Mouse (Mus musculus) adrenal gland, postnatal 25 days (tissue): Measurements from ENCODE around the gene Adat3. TPM values are rescaled to one million over a fixed set of nuclear protein-coding genes. Genes with fewer than 3 reads are reported as not detected.
A peak's percentile ranks its signal among the peaks of the same experiment; 100 is the strongest.
"Not testable (repeated sequence)": the region's sequence is repeated elsewhere in the genome, so short reads cannot be mapped to it uniquely, and the experiment has no call there.

Experiments
- DNase-seq: peaks from one replicate; pipeline ENCODE4 v3.0.0; 2021; ENCODE audit warnings: mixed read lengths
- total RNA-seq: library from RNA; stranded (reverse); gene quantifications from 2 replicates; pipeline ENCODE4 v1.2.3, GENCODE M21; 2021

The Adat3 gene
- total RNA-seq, 1 experiment from 2014 or later: 5.6 TPM

DNA sequence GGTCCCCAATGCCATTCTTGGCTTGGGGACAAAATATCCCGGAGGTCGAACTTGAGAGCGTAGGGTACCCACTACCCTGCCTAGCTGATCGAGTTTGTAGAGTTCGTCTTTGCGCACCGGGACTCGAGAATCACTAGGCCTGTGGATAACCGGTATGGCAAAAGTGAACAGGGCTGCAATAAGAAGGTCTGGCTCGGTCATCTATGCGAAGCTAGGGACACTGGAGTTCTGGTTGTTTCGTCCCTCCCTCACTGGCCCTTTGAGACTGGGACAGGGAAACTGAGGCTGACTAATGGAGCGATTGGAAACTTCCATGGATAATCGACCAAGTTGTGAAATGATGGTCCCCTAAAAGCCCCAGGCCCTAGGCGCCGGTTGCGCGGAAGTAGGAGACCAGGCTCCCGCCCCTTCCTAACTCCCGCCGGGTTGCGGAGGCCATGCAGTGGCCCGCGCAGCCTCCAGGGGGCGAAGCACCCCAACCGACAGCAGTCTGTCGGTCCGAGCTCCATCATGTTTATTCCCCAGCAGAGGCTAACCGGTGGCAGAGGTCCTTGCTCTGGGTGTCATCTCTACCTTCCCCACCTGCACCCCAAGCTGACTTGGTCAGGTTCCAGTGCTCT, 24.4 kb upstream of the Adat3 start:
- peak; percentile 87 for DNase-seq

DNA sequence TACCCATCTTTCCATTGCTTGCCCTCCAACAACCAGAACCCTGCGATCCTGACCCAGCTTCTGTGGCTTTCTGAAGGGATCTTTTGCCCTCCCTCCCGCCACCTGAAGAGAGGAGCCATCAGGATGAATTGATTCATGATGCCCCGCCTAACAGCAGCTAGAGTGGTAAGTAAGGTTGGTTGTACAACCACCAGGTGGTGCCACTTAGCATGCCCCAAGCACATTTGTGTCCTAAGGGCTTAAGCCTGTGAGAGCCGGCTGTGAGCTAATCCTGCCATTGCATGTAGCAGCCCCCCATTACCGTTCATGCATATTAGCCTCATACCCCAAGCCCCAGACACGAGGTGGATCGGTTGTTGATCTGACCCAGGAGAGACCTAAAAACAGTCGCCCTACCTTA, 23.8 kb upstream of the Adat3 start:
- DNase-seq: peak; percentile 51

DNA sequence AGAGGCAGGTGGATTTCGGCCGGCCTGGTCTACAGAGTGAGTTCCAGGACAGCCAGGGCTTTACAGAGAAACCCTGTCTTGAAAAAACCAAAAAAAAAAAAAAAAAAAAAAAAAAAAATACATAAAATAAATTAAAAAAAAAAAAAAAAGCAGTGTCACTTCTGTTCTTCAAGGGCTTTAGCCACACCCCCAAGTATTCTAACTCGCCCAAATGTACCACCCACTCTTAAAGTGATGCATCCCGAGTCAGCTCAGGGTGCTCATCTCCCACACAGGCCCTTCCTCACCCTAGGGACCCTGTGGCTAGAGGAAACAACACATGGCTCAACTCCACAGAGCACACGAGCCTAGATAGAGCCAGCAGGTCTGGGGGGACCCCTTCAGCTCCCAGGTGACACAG, 19.6 kb upstream of the Adat3 start:
- DNase-seq: no peak

DNA sequence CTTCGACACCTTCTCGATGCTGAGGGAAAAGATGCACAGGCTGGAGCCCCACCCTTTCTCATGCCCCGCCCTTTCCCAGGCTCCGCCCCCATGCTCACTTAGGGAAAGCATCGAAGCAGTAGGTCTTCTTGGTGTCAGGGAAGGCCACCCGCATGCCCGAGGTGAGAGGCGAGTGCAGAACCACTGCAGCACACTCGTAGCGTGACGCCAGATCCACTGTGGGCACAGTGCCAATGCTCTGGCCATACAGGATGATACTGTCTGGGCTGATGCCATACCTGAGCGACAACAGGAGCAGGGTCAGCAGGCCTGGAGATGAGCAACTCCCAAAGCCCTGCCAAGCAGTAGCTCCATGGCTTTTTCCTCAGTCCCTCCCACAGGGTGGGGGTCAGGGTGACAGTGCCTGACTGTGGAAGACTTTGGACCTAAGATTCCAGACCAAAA, 18.6 kb upstream of the Adat3 start:
- DNase-seq: no peak

DNA sequence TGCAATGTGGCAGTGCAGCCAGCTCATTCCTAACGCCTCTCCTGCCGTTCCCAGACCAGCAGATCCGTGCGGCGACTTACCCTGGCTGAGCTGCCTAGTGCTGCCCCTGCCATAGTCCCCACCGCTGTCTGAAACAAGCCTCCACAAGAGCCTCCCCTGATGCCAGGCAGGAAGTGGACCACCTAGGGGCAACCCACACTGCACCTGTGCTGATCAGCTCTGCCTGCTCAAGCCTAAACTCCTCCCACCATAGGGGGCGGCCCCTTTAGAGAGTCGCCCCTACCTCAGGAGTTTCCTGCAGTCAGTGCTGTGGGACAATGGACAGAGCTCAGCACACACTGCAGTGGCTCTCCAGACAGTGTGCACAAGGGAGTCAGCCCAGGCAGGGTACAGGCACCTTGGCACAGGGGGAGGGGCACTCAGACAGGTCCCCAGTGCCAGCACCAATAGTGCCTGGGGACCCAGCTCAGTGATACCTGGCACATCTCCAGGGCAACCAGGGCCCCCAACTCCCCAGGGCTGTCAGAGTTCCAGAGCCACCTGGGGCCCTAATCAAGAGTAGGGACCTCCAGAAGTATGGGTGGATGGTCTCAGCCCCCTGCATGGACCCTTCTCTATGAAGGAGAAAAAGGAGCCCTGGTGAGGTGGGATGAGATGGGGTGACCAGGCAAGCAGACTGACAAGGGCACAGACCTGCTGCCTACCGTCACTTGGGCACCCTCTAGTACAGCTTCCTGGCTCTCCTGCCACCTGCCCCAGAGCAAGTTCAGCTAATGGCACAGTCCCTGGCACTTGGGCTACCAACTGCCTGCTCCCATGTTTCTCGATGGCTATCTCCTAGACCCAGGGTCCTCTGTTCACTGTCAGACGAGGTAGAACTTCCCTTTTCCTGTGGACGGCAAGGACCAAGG, 17.8 kb upstream of the Adat3 start:
- no peak for DNase-seq

DNA sequence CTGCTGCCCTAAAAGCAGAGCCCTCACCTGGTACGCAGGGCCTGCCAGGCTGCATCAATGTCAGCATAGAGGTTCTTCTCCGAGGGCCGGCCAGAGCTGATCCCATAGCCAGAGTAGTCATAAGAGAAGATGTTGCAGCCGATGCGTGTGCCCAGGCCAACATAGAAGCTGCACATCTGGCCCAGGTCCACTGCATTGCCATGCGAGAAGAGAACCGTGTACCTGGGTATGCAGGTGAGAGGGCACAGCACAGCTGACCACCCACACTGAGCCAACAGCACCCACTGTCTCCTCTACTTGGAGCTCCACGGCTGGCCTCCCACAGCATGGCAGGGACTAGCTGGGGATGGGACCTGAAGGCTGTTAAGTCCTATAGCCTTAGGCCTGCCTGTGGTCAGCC, 17.1 kb upstream of the Adat3 start:
- DNase-seq: no peak

DNA sequence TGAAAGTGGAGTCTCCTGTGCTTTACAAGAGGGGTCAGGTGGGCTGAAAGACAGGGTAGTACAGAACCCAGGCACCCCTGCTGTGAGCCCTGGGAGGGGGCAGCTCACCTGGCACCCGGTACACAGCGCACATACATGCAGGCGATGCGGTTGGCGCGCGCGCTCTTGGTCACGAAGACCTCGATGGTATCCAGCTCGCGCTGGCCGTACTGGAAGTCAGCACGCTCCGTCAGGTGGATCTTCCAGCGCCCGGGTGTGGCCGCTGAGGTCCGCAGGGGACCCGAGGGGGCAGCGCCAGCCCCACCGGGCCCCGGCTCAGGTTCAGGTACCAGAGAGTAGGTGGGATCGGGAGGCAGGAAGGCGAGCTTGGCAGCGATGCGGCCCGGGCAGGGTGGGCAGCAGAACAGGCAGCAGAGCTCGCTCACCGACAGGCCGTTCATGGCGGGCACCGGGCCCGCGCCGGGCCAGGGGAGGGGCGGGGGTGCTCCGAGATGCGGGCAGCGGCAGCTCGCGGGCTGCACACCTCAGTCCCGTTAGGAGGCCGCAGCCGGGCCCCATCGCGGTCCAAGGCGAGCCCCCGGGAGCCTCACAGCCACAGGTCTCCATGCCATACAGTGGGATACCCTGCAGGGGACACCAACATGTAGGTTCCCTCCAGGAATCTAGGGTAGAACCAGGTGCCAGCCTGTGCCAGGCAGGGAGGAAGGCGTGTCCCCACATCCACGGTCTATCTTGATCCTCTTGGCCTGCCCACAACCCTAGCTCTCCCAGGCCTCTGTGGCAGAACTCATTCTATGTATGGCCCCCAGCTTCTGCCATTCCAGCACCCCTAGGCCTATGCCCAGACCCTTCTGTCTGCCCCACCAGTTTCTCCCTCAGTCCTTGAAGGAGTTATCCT, 16.0 kb upstream of the Adat3 start:
- DNase-seq: no peak

DNA sequence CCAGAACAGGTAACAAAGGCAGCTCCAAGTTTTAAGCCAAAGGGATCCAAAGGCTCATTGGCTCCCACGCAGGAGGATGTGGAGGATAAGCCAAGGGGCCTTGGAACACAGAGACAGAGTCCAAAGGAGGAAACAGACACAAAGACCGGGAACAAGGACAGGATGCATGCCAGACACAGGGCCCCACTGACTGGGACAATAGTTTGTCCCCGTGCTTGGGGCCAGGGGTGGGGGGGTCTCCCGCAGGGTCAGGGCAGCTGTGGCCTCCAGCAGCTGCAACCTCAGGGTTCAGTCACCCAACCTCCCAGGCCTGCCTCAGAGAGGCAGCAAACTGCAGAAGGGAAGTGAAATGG, 15.4 kb upstream of the Adat3 start:
- no peak for DNase-seq

DNA sequence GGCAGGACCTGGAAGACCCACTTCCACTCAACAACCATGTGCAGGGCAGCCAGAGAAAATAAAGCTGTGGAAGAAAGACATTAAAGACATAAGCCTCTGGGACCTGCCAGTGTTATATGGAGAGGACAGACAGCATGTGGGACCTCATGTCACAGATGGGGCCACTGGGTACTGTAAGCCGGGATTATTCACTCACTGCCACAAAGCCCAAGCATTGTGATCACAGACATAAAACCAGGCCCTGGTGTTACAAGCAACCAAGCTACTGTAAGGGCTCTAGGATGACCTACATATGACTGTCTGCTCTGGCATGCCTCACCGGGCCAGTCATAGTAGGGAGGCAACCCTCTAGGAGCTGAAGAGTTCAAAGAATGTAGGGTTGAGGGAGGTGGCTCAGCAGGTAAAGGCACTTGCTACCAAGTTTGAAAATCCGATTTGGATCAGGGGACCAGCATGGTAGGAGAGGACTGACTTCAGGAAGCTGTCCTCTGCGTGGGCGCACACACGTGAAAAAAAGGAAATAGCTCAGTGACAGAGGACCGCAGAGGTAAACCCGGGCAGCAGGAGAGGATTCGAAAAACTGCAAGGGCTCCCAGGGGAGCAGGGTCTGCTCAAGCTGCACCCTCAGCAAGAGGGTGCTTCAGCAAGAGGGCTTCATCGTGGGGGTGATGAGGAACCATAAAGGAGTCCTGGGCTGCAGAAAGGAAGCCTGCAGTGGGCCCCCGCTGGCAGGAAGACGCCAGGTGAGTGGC, 13.4 kb upstream of the Adat3 start:
- no peak for DNase-seq

DNA sequence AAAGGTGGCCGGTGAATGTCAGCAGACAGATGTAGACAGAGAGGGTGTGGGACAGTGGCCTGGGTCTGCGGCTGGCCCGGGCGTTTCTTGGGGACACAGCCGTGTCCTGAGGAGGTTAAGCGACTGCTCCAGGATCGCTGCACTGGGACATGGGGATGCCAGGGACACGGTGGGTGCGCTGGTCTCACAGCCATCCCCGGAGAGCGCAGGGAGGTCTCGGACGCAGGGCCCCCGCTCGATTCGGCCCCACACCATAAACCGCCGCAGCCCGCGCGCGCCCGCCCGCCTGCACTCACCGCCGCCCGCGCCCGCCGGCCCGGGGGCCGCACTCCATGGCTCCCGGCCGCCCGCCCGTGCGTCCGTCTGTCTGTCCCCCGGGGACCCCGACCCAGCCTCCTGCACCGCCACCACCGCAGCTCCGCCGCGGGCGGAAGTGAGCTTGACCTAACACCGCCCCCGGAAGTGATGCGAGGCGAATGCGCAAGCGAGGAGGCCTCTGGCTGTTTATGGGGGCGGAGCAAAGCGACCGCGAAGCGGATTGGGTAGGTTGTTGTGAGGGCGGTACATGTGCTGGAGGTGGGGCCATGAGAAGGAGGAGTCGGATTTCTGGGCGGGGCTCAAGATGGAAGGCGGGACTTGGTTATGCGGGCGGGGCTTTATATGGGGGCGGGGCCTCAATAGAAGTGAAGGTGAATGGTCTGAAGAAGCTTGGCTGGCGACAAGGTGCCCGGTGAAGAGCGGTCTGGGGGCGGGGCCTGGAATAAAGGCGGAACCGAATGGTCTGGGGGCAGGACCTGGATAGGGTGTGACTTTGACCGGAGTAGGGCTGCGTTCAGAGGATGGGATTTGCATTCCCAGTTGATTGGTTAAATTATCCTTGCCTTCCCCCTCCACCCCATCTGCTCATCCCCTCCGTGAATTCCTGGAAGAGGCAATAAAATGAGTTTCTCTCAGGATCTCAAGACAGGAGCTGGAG, 12.5 kb upstream of the Adat3 start, which contains the start of gene Abhd17a:
TSS of gene Abhd17a (minus strand) at position 463 of the 976 bp plus-strand sequence.
- peak; percentile 97 for DNase-seq

DNA sequence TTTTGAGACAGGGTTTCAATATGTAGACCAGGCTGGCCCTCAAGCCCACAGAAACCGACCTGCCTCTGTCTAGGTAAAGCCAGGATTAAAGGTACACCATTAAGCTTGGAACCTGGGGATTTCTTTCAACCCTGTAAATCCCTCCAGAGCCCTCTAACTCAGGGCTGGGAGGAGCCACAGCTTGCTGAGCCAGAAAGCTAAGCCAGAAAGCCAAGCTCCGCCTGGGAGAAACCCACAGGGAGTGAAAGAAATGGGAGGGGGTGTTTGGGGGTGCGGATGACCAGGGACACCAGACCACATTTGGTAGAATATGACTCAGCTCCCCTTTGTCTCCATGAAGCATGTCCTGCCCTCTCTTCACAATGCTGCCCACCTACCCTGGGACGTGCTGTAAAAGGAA, 6.4 kb upstream of the Adat3 start:
- DNase-seq: no peak

DNA sequence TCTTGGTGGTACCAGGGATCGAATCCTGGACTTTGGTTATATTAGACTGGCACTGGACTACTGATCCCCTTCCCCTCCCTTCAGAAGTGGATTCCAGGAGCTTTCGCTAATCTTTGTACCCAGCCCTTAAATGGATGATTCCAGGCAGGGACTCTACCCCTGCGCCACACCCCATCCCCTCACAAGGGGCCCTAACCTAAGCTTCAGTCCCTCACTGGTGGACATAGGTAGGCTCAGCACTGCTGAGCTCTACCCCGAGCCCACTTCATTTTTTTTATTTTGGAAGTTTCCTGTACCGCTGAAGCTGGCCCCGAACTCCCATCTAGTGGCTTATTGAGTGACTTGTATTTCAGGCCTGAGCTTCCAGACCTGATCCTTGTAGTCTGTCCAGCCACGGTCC, 684 bp downstream of the Adat3 start:
- DNase-seq: no peak

DNA sequence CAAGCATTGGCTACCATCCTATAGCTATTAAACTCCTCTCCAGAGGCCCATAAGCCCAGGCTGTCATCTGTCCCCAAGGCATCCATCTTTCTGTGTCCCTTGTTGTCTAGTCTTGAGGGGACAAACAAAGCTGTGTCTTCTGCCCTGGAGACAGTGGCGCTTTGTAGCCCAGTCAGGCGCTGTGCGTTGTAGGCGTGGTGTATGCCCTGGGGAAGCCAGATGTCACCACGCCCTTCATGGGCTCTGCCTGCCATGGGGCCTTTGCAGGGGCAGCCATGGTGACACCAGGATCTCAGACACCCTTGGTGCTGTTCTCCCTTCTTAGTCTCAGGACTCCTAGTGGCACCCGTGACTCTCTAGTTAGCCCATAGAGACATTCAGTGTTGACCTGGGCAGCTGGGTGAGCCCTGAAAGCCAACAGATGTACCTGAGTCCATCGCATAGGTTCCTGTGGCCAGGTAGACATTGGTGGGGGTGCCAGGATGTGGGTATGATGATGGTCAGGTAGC, 1.4 kb downstream of the Adat3 start:
- DNase-seq: no peak

DNA sequence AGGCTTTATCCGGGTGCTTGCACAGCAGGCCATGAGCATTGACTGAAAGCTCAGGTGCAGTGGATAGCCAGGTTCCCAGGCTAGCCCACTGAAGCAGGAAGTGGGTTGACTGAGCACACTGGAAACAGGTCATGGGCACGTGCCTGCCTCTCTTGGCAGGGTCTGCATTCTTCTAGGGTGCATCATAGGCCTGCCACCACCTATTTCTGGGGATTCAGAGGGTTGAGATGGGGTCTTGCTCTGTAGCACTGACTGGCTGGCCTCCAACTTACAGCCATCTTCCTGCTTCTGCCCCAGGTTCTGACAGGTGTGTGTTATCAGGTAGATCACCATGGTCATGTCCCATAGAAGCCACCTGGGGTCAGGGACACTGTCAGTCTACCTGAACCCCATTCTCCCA, 2.3 kb downstream of the Adat3 start:
- no peak for DNase-seq

DNA sequence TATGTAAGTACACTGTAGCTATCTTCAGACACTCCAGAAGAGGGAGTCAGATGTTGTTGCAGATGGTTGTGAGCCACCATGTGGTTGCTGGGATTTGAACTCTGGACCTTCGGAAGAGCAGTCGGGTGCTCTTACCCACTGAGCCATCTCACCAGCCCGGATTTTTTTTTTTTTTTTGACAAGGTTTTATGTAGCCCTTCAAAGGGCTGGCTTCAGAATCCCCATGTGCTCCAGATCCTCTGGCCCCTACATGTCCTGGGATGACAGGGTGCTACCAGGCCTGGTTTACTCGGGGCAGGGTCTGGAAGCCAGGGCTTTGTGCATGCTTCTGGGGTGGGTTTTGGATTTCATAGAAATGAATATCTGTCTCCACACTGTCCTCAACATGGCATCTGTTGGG, 3.0 kb downstream of the Adat3 start, which contains the start of gene Gm49322:
TSS of gene Gm49322 (plus strand) at position 301 of the 400 bp plus-strand sequence.
- DNase-seq: not testable (repeated sequence)

DNA sequence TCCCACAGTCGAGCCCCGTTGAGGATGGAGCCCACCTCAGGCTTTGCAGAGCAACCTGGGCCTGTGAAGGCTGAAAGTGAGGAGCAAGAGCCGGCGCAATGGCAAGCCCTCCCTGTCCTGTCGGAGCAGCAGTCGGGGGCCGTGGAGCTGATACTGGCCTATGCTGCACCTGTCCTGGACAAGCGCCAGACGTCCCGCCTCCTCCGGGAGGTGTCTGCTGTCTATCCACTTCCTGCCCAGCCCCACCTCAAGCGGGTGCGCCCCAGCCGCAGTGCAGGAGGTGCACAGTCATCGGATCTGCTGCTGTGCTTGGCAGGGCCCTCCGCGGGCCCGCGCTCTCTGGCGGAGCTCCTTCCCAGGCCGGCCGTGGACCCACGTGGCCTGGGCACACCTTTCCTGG, 3.6 kb downstream of the Adat3 start:
- DNase-seq: no peak

DNA sequence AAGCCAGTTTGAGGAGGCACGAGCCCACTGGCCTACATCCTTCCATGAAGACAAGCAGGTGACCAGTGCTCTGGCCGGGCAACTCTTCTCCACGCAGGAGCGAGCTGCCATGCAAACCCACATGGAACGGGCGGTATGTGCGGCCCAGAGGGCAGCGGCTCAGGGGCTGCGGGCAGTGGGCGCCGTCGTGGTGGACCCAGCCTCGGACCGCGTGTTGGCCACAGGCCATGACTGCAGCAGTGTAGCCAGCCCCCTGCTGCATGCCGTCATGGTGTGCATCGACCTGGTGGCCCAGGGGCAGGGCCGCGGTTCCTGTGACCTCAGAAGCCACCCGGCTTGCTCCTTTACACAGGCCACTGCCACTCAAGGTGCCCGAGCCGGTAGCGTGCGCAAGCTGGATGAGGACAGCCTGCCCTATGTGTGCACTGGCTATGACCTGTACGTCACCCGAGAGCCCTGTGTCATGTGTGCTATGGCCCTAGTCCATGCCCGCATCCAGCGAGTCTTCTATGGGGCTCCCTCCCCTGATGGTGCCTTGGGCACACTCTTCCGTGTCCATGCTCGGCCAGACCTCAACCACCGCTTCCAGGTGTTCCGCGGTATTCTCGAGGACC, 4.2 kb downstream of the Adat3 start:
- DNase-seq: no peak

DNA sequence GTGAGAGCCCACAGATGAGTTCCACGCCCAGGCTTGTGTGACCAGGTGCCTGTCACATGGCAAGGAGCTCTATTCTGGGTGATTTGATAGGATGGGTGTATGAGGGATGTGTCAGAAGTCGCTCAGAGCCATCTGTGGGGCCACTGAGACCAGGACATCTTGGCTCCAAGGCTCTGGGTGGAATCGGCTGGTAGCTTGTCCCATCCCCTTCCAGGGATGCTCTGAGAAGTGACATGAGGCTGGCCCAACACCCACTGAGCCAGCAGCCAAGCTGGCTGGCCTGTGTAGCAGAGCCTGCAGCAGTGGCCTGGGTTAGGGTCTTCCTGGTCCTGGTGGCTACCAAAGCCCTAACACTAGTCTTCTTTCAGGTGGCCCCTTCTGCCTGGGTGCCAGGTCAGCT, 5.8 kb downstream of the Adat3 start:
- no peak for DNase-seq

DNA sequence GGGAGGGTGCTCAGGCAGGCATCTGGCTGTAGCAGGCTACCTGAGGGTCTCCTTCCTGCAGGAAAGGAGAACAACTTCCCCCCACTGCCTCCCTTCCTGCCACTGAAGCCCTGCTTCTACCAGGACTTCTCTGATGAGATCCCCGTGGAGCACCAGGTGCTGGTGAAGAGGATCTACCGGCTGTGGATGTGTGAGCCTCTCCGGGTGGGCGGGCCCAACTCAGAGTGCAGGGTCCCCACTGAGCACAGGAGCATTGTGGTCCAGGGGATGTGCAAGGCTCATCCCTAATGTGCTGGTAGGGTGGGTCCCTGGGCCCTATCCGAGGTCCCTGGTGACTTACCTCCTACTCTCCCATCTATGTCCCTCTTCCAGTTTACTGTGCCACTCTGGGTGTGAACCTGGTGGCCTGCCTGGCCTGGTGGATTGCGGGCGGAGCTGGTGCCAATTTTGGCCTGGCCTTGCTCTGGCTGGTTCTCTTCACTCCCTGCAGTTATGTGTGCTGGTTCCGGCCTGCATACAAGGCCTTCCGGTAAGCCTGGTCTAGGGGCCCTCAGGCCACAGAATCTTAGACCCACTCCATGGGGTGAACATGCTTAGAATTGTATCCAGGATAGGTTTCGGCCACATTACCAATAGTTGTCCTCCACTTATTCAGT, 6.7 kb downstream of the Adat3 start:
- no peak for DNase-seq
